ENCODE assay signal across 16 mouse cellular contexts in the genomic region with DNA sequence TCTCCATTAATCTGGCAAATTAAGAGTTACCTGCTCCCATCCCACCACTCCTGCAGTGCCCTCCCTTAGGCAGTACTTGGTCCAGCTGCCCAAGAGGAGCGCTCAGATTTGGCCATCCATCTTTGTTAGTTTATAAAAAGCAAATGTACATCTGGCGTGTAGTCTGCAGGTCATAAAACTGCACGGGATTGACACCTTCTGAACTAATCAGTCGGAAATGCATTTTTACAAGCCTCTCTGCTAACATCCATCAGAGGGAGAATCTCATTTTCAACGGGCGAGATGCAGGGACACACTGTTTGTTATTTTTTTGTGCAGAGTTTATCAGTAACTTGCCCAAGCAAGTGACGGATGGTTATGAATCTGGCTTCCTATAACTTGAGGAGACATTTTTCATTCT.
"Had no signal": no experiment of that assay in that cellular context is flagged by ENCODE, and none has a peak within 500 bp of the region (broad histone marks: within the 10 kb centered on the region; RNA-seq: fewer than 3 reads in every experiment).

No protein-coding gene starts in this region.

- DNase-seq: kidney, adult 9 months; kidney, postnatal 14 days; kidney, postnatal 4 days; layer of hippocampus, adult 9-11 months; liver, postnatal 0 days; lung, embryonic 14.5 days; thymus, adult 18-20 months; thymus, postnatal 36 days had no signal

- H3K9me3 ChIP-seq: limb, embryonic 12.5 days; limb, embryonic 15.5 days; midbrain, embryonic 12.5 days; midbrain, embryonic 15.5 days had no signal

- H3K4me2 ChIP-seq: limb, embryonic 12.5 days; limb, embryonic 15.5 days; liver, embryonic 11.5 days; lung, embryonic 14.5 days; midbrain, embryonic 12.5 days; midbrain, embryonic 15.5 days had no signal

- H3K36me3 ChIP-seq: midbrain, embryonic 15.5 days had no signal

- H3K4me3 ChIP-seq: limb, embryonic 12.5 days; limb, embryonic 15.5 days; midbrain, embryonic 12.5 days; midbrain, embryonic 15.5 days had no signal

- H3K27me3 ChIP-seq: limb, embryonic 15.5 days; midbrain, embryonic 15.5 days had no signal

- H3K27ac ChIP-seq: limb, embryonic 12.5 days; limb, embryonic 15.5 days; liver, embryonic 14.5 days; macrophage; midbrain, embryonic 12.5 days; midbrain, embryonic 15.5 days had no signal

- H3K9ac ChIP-seq: limb, embryonic 12.5 days; limb, embryonic 15.5 days; liver, embryonic 14.5 days; liver, postnatal 0 days; lung, embryonic 14.5 days; midbrain, embryonic 12.5 days; midbrain, embryonic 15.5 days had no signal

- ATAC-seq: liver, postnatal 0 days; lung, postnatal 0 days; midbrain, embryonic 15.5 days had no signal
